Mouse (Mus musculus) hindbrain, embryonic 14.5 days (tissue): ENCODE measurements around the gene Fbxl7. TPM values are rescaled to one million over a fixed set of nuclear protein-coding genes. Genes with fewer than 3 reads are reported as not detected.

ENCODE experiments used
- ATAC-seq: fragments of 200-750 bp; cut with Nextera tagmentation; 2 replicates; pipeline ENCODE4 v1.8.0; 2017; ENCODE audit warnings: moderate number of reproducible peaks, mild to moderate bottlenecking, moderate TSS enrichment, moderate library complexity; ENCODE audit not compliant: low FRiP score
- DNase-seq: peaks from one replicate; pipeline ENCODE4 v3.0.0-alpha.2; 2015; ENCODE audit warnings: low spot score
- H3K27ac ChIP-seq: fragments of 300-500 bp; sonication (generic); 2 replicates; pipeline ENCODE4 v1.5.1; 2014; ENCODE audit warnings: mild to moderate bottlenecking, moderate library complexity
- H3K27me3 ChIP-seq: fragments of 300-500 bp; sonication (generic); 2 replicates; pipeline ENCODE4 v1.6.1; 2014; ENCODE audit warnings: mild to moderate bottlenecking, low read length, mixed read lengths; ENCODE audit not compliant: control insufficient read depth, insufficient read depth
- H3K36me3 ChIP-seq: fragments of 300-500 bp; sonication (generic); replicated peaks from 2 replicates; pipeline ENCODE4 v1.6.1; 2014; ENCODE audit not compliant: control insufficient read depth, insufficient read depth
- H3K4me1 ChIP-seq: fragments of 300-500 bp; sonication (generic); replicated peaks from 2 replicates; pipeline ENCODE4 v1.6.1; 2014; ENCODE audit warnings: antibody characterized with exemption, low read length, mixed read lengths; ENCODE audit not compliant: control insufficient read depth, insufficient read depth
- H3K4me2 ChIP-seq: fragments of 300-500 bp; sonication (generic); replicated peaks from 2 replicates; pipeline ENCODE4 v1.6.1; 2014; ENCODE audit warnings: mild to moderate bottlenecking, moderate library complexity
- H3K4me3 ChIP-seq: fragments of 300-500 bp; sonication (generic); replicated peaks from 2 replicates; pipeline ENCODE4 v1.5.1; 2014; ENCODE audit warnings: mild to moderate bottlenecking, low read length
- H3K9ac ChIP-seq: fragments of 300-500 bp; sonication (generic); 2 replicates; pipeline ENCODE4 v1.6.1; 2014
- H3K9me3 ChIP-seq: fragments of 300-500 bp; sonication (generic); 2 replicates; pipeline ENCODE4 v1.6.1; 2016; ENCODE audit warnings: low read length; ENCODE audit not compliant: control insufficient read depth
- WGBS: fragments of 180-500 bp; shearing (Covaris S2); extraction: QIAGEN DNeasy Blood & Tissue Kit; methylation state at CpG from one replicate; pipeline ENCODE4 v1.1.7; 2014; 5-methylcytosine and 5-hydroxymethylcytosine counted together
- polyA plus RNA-seq: library from polyadenylated mRNA; unstranded; fragments of >200 nt; fragmentation: Nextera tagmentation; extraction: Ambion mirVana; gene quantifications from 2 replicates; pipeline ENCODE4 v1.2.1, GENCODE M21; 2014

Gene Fbxl7
- polyA plus RNA-seq, 1 experiment from 2014 or later: 15.5 TPM

DNA sequence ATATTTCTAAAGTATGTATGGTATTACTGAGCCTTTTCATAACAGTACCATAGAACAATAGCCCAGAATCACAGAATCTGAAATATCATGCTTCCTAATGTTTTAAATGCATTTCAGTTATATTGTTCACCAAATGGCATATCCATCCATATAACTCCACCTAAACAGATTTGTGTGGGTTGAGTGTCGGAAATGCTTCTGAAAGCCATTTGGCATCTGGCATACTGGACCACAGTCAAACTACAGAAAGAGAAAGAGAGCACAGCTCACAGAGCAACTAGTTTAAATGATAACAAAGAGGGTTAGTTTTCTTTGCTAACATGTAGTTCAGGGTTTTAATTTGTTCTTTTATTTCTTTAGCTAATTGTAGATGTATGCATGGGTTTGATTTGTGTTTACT is 57.0 kb downstream of the Fbxl7 start:
- no peak overlapping the region for H3K9ac ChIP-seq
- no peak overlapping the region for H3K4me3 ChIP-seq
- H3K36me3 ChIP-seq: no peaks in the 10 kb centered on the region
- ATAC-seq (no peak), DNase-seq (no peak)
- H3K27me3 ChIP-seq: no peaks in the 10 kb centered on the region
- 85% methylated on average over 1 of the region's 1 CpGs for WGBS
- H3K4me2 ChIP-seq: no peak overlapping the region
- no peak overlapping the region for H3K27ac ChIP-seq
- no peaks in the 10 kb centered on the region for H3K9me3 ChIP-seq
- no peaks in the 10 kb centered on the region for H3K4me1 ChIP-seq

GRCm38 (mm10) chr15:26837200-26837599 is 58.2 kb downstream of the Fbxl7 start:
- H3K27ac ChIP-seq: no peak overlapping the region
- H3K36me3 ChIP-seq: no peaks in the 10 kb centered on the region
- H3K9me3 ChIP-seq: no peaks in the 10 kb centered on the region
- H3K4me1 ChIP-seq: no peaks in the 10 kb centered on the region
- H3K9ac ChIP-seq: no peak overlapping the region
- H3K4me3 ChIP-seq: no peak overlapping the region
- H3K4me2 ChIP-seq: no peak overlapping the region
- H3K27me3 ChIP-seq: no peaks in the 10 kb centered on the region
- DNase-seq: no peak
- WGBS: 52% methylated on average over 3 of the region's 3 CpGs
- ATAC-seq: no peak

GRCm38 (mm10) chr15:26834415-26834814 is 61.0 kb downstream of the Fbxl7 start:
- Histone ChIP-seq H3K4me3 (no peak overlapping the region), H3K9ac (no peak overlapping the region), H3K27me3 (no peaks in the 10 kb centered on the region), H3K4me1 (no peaks in the 10 kb centered on the region), H3K4me2 (no peak overlapping the region), H3K27ac (no peak overlapping the region), H3K9me3 (no peaks in the 10 kb centered on the region), H3K36me3 (no peaks in the 10 kb centered on the region)
- DNase-seq: no peak
- WGBS: 90% methylated on average over 5 of the region's 5 CpGs
- ATAC-seq: no peak

DNA sequence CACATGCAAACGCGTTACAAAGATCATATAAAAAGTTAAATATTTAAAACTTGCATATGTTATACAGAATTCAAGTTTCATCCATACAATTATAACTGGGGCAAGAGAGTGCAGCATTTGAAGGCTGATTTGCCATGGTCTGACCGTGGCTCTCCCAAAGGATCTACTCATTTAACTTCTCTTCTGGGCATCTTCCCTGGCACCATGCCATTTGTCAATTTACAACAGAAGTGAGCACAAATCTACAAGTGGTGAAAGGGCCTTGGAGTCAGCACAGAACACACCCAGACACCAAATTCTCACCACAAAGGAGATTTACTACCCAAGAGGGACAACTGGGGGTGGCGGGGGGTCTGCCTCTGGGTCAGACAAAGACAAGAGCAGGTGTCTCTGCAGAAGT is 64.2 kb downstream of the Fbxl7 start:
- no peak for DNase-seq
- 83% methylated on average over 4 of the region's 4 CpGs for WGBS
- no peaks in the 10 kb centered on the region for H3K9me3 ChIP-seq
- H3K4me3 ChIP-seq: no peak overlapping the region
- H3K27ac ChIP-seq: no peak overlapping the region
- H3K9ac ChIP-seq: no peak overlapping the region
- no peak for ATAC-seq
- no peaks in the 10 kb centered on the region for H3K36me3 ChIP-seq
- no peak overlapping the region for H3K4me2 ChIP-seq
- H3K27me3 ChIP-seq: no peaks in the 10 kb centered on the region
- H3K4me1 ChIP-seq: no peaks in the 10 kb centered on the region

DNA sequence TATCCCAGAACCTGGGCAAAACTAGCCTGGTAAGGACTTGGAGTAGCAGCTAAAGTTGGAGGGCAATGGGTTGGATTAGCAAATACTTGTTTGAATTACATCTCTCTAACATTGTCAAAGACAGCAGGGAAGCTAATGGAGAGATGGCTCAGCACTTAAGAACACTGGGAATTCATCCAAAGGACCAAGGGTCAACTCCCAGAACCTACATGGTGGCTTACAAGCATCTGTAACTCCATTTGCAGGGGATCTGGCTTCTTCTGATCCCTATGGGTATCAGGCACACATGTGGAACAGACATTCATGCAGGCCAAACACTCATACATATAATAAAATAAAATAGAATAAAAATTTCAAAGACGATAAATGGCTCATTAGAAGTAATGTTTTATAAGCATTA is 78.4 kb downstream of the Fbxl7 start:
- Histone ChIP-seq H3K4me3 (no peak overlapping the region), H3K27ac (no peak overlapping the region), H3K36me3 (no peaks in the 10 kb centered on the region), H3K9me3 (no peaks in the 10 kb centered on the region), H3K4me2 (no peak overlapping the region), H3K9ac (no peak overlapping the region), H3K4me1 (no peaks in the 10 kb centered on the region), H3K27me3 (no peaks in the 10 kb centered on the region)
- ATAC-seq (no peak), DNase-seq (no peak)
- WGBS: 97% methylated on average over 1 of the region's 1 CpGs

- DNase-seq (no peak), ATAC-seq (no peak)
- WGBS: 75% methylated on average over 3 of the region's 3 CpGs
- Histone ChIP-seq H3K27ac (no peak overlapping the region), H3K4me3 (no peak overlapping the region), H3K4me1 (no peaks in the 10 kb centered on the region), H3K4me2 (no peak overlapping the region), H3K27me3 (no peaks in the 10 kb centered on the region), H3K9ac (no peak overlapping the region), H3K36me3 (no peaks in the 10 kb centered on the region), H3K9me3 (no peaks in the 10 kb centered on the region)
Observed at GRCm38 (mm10) chr15:26812856-26813255, 82.5 kb downstream of the Fbxl7 start.

GRCm38 (mm10) chr15:26809569-26809968 is 85.8 kb downstream of the Fbxl7 start:
- no peak for ATAC-seq
- Histone ChIP-seq H3K9me3 (no peaks in the 10 kb centered on the region), H3K4me1 (no peaks in the 10 kb centered on the region), H3K9ac (no peak overlapping the region), H3K4me2 (no peak overlapping the region), H3K27ac (no peak overlapping the region), H3K4me3 (no peak overlapping the region), H3K27me3 (no peaks in the 10 kb centered on the region), H3K36me3 (no peaks in the 10 kb centered on the region)
- no peak for DNase-seq
- 80% methylated on average over 3 of the region's 3 CpGs for WGBS

GRCm38 (mm10) chr15:26804046-26804445 is 91.3 kb downstream of the Fbxl7 start:
- ATAC-seq (no peak), DNase-seq (no peak)
- H3K9ac ChIP-seq: no peak overlapping the region
- no peaks in the 10 kb centered on the region for H3K36me3 ChIP-seq
- H3K27me3 ChIP-seq: no peaks in the 10 kb centered on the region
- no peaks in the 10 kb centered on the region for H3K4me1 ChIP-seq
- H3K9me3 ChIP-seq: no peaks in the 10 kb centered on the region
- H3K4me2 ChIP-seq: no peak overlapping the region
- H3K27ac ChIP-seq: no peak overlapping the region
- WGBS: 81% methylated on average over 5 of the region's 5 CpGs
- H3K4me3 ChIP-seq: no peak overlapping the region

DNA sequence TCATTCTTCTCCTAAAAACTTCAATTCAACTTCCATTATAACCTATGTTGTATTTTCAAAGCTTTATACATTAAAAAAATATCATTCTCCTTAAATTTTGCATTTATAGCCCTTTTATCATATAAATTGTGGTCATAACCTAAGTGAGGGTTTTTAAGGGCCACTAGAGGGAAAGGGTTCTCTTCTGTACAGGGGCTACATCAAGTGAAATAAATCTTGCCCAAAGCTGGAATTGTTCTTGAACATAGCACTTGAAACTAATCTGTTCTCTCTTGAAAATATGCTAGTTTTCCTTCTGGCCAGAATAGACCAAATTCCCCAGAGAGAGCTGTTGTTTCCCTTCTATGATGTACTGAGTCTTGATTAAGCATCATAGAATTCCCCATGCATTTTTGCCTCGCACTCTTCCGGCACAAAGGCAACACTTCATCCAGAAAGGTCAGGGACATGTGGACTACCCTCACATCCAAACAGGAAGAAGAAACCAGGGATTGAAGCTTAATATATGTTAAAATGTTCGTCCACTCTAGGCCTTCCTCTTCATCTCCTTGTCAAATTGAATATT is 95.8 kb downstream of the Fbxl7 start:
- H3K9me3 ChIP-seq: no peaks in the 10 kb centered on the region

DNA sequence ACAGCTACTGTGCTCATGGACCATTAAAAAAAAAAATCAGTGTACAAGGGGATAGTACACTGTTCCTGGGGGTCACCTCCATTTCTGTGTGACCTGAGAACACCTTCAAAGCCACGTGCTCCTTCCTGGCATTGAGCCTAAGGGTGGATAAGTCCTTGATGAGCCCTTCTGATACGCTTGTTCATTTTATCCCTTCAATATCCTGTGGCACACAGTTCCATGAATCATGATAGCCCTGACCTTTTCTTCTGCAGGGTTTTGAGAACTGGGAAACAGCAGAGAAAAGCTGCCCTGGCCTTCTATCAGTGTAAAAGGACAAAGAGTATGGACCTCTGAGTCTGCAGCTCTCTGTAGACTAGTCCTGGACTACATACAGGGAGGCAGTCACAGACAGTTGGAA is 99.4 kb downstream of the Fbxl7 start:
- no peaks in the 10 kb centered on the region for H3K27me3 ChIP-seq
- H3K9me3 ChIP-seq: no peaks in the 10 kb centered on the region
- peak overlapping the region; percentile 74; the same call in 1 of the 2 replicates for H3K27ac ChIP-seq
- H3K36me3 ChIP-seq: no peaks in the 10 kb centered on the region
- no peak overlapping the region for H3K4me3 ChIP-seq
- DNase-seq (peak; percentile 40), ATAC-seq (peak; percentile 70; the same call in 1 of the 2 replicates)
- no peak overlapping the region for H3K4me2 ChIP-seq
- no peak overlapping the region for H3K9ac ChIP-seq
- 53% methylated on average over 2 of the region's 2 CpGs for WGBS
- peaks cover 7% of the 10 kb centered on the region for H3K4me1 ChIP-seq

More for the DNA sequence above, 95.8 kb downstream of the Fbxl7 start:
- H3K36me3 ChIP-seq: no peaks in the 10 kb centered on the region
- no peak overlapping the region for H3K9ac ChIP-seq
- WGBS: 65% methylated on average over 3 of the region's 3 CpGs
- no peak overlapping the region for H3K27ac ChIP-seq
- no peak for ATAC-seq
- H3K4me1 ChIP-seq: peaks cover 7% of the 10 kb centered on the region
- DNase-seq: no peak
- H3K4me2 ChIP-seq: no peak overlapping the region
- H3K4me3 ChIP-seq: no peak overlapping the region
- no peaks in the 10 kb centered on the region for H3K27me3 ChIP-seq
